Mouse (Mus musculus): ENCODE data around the gene Olfr582.

Olfr582 gene

DNA sequence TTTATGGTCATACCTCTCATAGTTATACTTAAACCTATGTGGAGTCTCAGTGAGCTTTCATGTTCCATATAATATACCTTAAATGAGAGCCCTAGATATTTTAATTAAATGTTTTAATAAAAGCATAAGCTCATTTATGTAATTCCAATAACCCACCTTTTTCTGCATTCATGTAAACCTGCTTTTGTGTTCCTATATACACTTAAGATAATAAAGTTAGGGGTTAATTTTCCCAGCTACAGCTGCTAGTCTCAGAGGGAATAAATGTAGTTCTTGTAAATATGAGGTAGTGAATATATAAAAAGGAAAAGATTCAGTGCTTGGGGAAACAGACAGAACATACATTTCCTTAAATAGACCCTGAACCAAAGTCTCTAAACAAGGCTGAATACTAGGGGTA is at the start of gene Olfr582:
Gene Olfr582 (plus strand): TSS at position 301 of the 400 bp plus-strand sequence.
- DNase-seq (ENCODE audit: extremely low read depth, low read depth): no peak

- no peak for DNase-seq (ENCODE audit: extremely low read depth, low read depth)
Measured at GRCm38 (mm10) chr7:102989224-102989623, 48.6 kb upstream of the Olfr582 start, which contains the start of gene Olfr578. TSS of gene Olfr578 (minus strand) at chr7:102989324.

GRCm38 (mm10) chr7:103051000-103051399 is 13.2 kb downstream of the Olfr582 start, which contains the start of gene Olfr583:
TSS of gene Olfr583 (plus strand) at chr7:103051300.
- DNase-seq (ENCODE audit: extremely low read depth, low read depth): no peak

DNA sequence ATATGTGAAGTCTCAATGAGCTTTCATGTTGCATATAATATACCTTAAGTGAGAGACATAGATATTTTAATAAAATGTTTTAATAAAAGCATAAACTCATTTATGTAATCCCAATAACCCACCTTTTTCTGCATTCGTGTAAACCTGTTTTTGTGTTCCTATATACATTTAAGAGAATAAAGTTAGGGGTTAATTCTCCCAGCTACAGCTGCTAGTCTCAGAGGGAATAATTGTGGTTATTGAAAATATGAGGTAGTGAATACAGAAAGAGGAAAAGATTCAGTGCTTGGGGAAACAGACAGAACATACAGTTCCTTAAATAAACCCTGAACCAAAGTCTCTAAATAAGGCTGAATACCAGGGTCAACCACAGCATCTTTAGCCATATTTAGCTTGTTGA is 43.8 kb downstream of the Olfr582 start, which contains the start of gene Olfr584:
Gene Olfr584 (plus strand): TSS at position 301 of the 400 bp plus-strand sequence.
- no peak for DNase-seq (ENCODE audit: extremely low read depth, low read depth)

Measured in MEL-GATA-1-ER (cell line).